Mouse (Mus musculus): Measurements from ENCODE around the gene 2700081O15Rik. TPM values are rescaled to one million over a fixed set of nuclear protein-coding genes. Genes with fewer than 3 reads are reported as not detected.

2700081O15Rik gene
- 1 to 10 TPM; 3.2 to 3.4 TPM for total RNA-seq (2023)

DNA sequence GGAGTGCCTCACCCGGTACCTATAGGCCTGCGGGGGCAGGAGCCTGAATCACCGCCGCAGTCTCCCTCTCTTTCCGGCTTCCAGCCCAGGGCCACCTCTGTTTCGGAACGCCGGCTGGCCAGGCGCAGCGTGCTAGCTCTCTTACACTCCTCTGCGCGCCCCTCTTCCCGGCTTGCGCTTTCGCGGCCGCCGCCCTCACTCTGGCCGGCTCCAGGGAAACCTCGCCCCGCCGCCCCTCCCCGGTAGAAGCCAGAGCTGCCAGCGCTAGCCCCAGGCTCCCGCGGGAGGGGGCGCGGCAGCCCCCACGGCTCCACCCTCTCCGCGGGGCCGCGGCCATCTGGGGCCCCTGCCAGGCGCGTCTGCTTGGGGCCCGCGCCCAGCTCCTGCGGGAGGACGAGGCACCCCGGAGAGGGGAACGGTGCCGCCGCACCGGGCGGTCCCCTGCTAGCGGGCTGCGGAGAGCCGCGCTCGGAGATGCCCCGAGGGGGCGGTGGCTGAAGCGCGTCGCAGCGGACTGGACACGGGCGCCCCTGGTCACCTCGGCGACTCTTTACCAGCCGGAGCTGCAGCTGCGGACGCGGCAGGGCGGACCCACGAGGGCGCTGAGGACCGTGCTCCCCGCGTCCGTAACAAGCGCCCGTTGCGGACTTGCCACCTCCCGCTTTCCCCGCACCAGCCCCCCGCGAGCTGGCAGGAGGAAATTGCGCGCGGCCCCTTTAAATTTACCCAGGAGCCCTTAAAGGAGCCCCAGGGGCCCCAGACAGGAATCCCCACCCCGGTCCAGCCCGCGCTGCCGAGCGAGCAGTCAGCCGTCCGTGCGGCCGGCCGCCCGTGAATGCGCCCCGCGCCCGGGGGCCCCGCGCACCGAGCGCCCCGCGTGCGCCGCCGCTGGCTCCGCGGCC lies at the start of gene 2700081O15Rik:
2700081O15Rik (plus strand) TSS at position 792 of the 902 bp plus-strand sequence.

DNA sequence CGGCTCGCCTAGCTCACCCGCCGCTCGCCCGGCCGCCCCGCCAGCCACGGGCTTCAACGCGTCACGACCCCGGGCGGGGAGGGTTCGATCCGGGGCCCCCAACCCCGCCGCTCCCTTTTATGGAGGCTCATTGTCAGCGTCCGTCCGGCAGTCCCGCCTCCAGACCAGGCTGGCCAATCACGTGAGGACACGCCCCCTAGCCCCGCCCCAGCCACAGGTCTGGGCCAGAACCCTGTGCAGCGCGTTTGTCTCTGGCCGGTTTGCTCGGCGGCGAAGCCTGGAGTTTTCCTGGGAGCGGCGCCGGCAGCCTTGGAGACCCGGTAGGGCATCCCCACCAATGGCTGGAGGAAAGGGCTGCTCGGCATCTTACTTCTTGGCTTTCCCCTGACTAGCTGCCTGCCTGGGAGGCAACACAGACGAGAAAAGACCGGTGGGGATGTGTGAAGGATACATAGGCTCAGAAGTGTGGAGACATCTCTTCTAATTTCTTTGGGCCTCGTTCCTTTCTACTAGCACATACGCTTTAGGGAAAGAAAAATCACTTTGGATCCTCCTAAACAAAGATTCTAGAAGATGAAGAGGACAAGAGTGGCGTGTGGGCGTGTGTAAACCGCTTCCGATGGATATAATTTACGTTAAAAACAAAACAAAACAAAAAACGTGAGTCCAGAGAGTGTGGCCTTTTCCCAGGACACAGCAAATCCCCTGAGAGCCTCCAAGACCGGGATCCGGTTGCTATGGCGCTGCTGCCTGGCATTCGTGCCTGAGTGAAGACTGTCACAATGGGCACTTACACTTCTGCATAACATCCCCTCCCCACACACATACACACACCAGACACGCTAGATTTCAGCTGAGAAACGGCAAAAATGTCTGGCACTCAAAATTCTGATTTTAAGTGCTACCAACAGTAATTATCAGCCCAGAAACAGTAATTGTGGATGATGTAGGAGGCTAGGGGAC lies 34.2 kb upstream of the 2700081O15Rik start, which contains the start of gene Spindoc:
Spindoc (minus strand) TSS at position 92 of the 963 bp plus-strand sequence.

Other genes with a start within 250 kb of the 2700081O15Rik start
- gene Otub1, start 211.3 kb upstream of the 2700081O15Rik start, total RNA-seq (2023): 10 to 100 TPM; 77.9 to 92.2 TPM
- 100 to 1,000 TPM; 337 to 344 TPM for gene Cox8a, start 200.0 kb upstream of the 2700081O15Rik start, total RNA-seq (2023)
- gene Naa40, start 176.4 kb upstream of the 2700081O15Rik start, total RNA-seq (2023): 10 to 100 TPM; 28.4 to 30.2 TPM
- not detected for gene Rcor2, start 150.3 kb upstream of the 2700081O15Rik start, total RNA-seq (2023)
- 100 to 1,000 TPM; 140 to 159 TPM for gene Mark2, start 75.8 kb upstream of the 2700081O15Rik start, total RNA-seq (2023)
- gene Spindoc, start 34.6 kb upstream of the 2700081O15Rik start, total RNA-seq (2023): 10 to 100 TPM; 15.7 to 21.1 TPM
- gene Rtn3, start 65.7 kb downstream of the 2700081O15Rik start, total RNA-seq (2023): 10 to 100 TPM; 84.6 to 85.5 TPM
- 10 to 100 TPM; 45.4 to 49.1 TPM for gene Atl3, start 76.4 kb downstream of the 2700081O15Rik start, total RNA-seq (2023)
- gene Pla2g16, start 139.8 kb downstream of the 2700081O15Rik start, total RNA-seq (2023): 1 to 10 TPM; 8.9 to 9.8 TPM
- not detected for gene Lgals12, start 189.6 kb downstream of the 2700081O15Rik start, total RNA-seq (2023)
- not detected for gene Hrasls5, start 194.9 kb downstream of the 2700081O15Rik start, total RNA-seq (2023)

Data from monocyte, adult 59 days (primary cell).